Mouse (Mus musculus) lung, postnatal 25 days (tissue): ENCODE results near the gene Sp1.

ENCODE experiments used
- DNase-seq: peaks from one replicate; pipeline ENCODE4 v3.0.0; 2022; ENCODE audit warnings: low spot score

The Sp1 gene

GRCm38 (mm10) chr15:102433173-102433572 lies 27.2 kb downstream of the Sp1 start:
- no peak for DNase-seq

GRCm38 (mm10) chr15:102442490-102442889 lies 36.5 kb downstream of the Sp1 start:
- peak; percentile 86 for DNase-seq

- no peak for DNase-seq
These were observed 39.2 kb downstream of the Sp1 start, which contains the start of gene Amhr2 for GRCm38 (mm10) chr15:102445146-102445545. TSS of gene Amhr2 (plus strand) at chr15:102445367.

- no peak for DNase-seq
These were observed 40.5 kb downstream of the Sp1 start for GRCm38 (mm10) chr15:102446448-102446847.

GRCm38 (mm10) chr15:102449366-102449765 lies 43.4 kb downstream of the Sp1 start:
- DNase-seq = no peak

- DNase-seq = peak; percentile 40
These were observed 45.0 kb downstream of the Sp1 start for GRCm38 (mm10) chr15:102450928-102451327.

- peak; percentile 44 for DNase-seq
These were observed 45.9 kb downstream of the Sp1 start for GRCm38 (mm10) chr15:102451666-102452430.

- DNase-seq = no peak
These were observed 50.0 kb downstream of the Sp1 start for GRCm38 (mm10) chr15:102455993-102456392.

- DNase-seq = no peak
These were observed 52.2 kb downstream of the Sp1 start for GRCm38 (mm10) chr15:102458050-102458736.

GRCm38 (mm10) chr15:102458904-102459317 lies 53.0 kb downstream of the Sp1 start, which contains the start of gene Prr13:
TSS of gene Prr13 (plus strand) at chr15:102459028.
- peak; percentile 97 for DNase-seq

GRCm38 (mm10) chr15:102459381-102459780 lies 53.4 kb downstream of the Sp1 start:
- DNase-seq = no peak

GRCm38 (mm10) chr15:102459847-102460246 lies 53.9 kb downstream of the Sp1 start:
- no peak for DNase-seq

- no peak for DNase-seq
These were observed 54.5 kb downstream of the Sp1 start for GRCm38 (mm10) chr15:102460409-102460808.

- DNase-seq = no peak
These were observed 55.0 kb downstream of the Sp1 start for GRCm38 (mm10) chr15:102460971-102461370.

- DNase-seq = no peak
These were observed 55.6 kb downstream of the Sp1 start for GRCm38 (mm10) chr15:102461430-102462075.

- DNase-seq = no peak
These were observed 57.7 kb downstream of the Sp1 start for GRCm38 (mm10) chr15:102463666-102464065.

- no peak for DNase-seq
These were observed 62.9 kb downstream of the Sp1 start for GRCm38 (mm10) chr15:102468675-102469370.

GRCm38 (mm10) chr15:102470183-102470604 lies 64.3 kb downstream of the Sp1 start, which contains the start of gene Pcbp2:
TSS of gene Pcbp2 (plus strand) at chr15:102470539.
- DNase-seq = peak; percentile 98

GRCm38 (mm10) chr15:102470605-102471294 lies 64.8 kb downstream of the Sp1 start:
- DNase-seq = peak; percentile 70

GRCm38 (mm10) chr15:102471295-102471645 lies 65.3 kb downstream of the Sp1 start:
- no peak for DNase-seq

- no peak for DNase-seq
These were observed 65.8 kb downstream of the Sp1 start for GRCm38 (mm10) chr15:102471727-102472126.
